Mouse (Mus musculus): ENCODE data around the gene Map7.

Gene Map7

GRCm38 (mm10) chr10:20186800-20187273 lies 38.6 kb downstream of the Map7 start:
- no peak for DNase-seq (ENCODE audit: low spot score)

DNA sequence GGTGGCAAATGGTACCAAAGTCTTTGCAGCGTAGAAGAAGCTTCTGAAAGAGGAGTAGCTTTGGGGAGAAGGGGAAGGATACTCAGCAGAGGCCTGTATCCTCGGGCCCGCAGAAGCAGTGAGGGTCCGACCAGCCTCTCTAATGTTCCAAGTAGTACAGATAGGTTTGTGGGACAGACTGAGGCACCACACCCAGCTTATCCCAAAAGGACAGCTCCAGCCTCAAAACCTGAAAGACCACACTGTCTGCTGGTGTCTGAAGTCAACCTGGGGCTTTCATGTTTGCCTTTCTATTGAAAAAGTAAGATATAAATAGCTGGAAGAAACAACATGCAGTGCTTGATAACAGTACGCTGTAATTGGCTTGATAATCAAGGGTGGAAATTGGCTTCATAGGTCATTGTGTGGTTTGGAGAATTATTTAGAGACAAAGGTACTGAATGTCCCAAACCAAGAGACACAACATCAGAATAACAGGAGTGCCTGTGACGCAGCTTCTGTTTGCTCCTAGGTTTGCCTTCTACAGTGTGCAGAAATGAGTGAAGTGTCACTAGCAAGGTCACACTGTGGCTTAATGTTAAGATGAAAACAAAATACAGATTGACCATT lies 42.0 kb downstream of the Map7 start:
- DNase-seq (ENCODE audit: low spot score): no peak

DNA sequence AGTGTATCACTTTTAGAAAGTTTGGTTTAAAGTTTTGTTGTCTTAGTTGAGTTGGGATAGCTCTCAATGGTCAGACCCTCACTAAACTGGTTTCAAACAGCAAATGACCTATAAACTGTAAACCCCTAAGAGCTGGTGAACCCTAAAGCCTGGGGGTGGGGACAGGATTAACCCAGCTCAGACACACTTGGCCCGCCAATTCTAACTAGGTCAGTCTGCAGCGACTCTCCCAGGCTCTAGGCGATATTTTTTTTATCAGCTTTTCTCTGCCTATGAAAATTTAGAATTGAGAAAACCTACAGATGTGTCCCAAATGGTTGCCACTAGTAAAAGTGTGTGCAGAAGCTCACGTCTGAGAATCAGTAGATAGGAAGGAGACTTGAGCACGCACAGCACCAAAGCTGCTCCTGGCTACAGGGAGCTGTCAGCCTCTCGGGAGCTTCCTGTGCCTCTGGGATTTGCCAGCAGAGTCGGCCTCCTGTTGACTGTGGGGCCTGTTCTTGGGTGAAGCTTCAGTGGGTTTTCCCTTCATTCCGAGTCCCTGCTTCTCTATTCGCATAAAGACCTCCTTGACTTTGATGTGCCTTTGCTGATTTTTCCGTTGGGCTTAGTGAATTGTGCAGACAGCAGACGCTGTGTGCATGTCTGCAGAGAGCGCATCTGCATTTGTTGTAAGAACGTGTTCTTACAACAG lies 46.7 kb downstream of the Map7 start:
- DNase-seq (ENCODE audit: low spot score): no peak

DNA sequence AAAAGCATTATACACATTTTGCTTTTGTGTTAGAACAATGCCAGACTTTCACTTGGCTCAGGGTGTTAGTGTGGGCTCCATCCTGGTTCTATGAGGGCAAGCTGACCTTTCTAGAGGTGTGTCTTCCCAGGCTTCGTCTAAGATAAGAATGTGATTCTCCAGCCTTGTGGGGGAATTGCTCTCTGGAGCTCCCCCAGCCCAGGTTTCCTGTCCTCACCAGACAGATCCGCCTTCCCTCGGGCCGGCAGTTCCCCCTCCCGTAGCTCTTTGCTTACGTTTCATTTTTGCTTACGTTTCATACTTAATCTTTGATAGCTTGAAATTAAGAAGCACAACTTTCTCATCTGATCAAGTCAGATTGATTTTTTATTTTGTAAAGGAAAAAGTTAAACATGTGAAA lies 48.8 kb downstream of the Map7 start:
- no peak for DNase-seq (ENCODE audit: low spot score)

- DNase-seq (ENCODE audit: low spot score): no peak
Observed at GRCm38 (mm10) chr10:20198968-20199737, 50.9 kb downstream of the Map7 start.

DNA sequence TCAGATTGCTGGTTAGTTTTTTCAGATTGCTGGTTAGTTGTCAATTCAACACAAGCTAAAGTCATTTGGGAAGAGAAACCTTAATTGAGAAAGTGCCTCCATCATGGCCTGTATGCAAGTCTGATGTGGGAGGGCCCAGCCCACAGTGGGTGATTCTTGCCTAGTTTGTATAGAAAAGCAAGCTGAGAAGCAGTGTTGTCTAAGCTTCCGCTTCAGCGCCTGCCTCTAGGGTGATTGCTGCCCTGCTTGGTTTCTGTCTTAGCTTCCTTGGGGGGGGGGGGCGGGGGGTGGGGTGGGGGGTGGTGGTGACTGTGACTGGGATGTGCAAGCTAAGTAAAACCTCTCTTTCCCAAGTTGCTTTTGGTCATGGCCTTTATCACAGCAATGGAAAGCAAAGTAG lies 53.0 kb downstream of the Map7 start:
- no peak for DNase-seq (ENCODE audit: low spot score)

- no peak for DNase-seq (ENCODE audit: low spot score)
Observed at GRCm38 (mm10) chr10:20202171-20202570, 53.9 kb downstream of the Map7 start.

DNA sequence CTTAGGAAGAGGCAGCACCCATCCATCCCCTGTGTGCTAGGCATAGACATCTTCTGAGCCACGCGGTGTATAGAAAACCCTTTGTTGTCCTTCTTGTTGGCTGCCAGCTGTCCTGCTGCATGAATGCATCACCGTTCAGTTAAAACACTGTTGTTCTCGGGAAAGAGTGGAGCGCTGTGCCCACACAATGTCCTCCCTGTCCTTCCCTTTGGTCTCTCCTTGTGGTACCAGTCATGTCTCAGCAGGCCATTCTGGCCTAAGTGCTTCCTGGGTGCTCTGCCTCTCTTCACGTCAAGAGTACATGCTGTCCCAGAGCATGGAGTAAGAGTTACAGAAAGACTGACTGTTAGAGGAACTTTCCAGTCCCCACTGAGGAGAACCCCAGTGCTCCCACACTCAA lies 54.5 kb downstream of the Map7 start:
- DNase-seq (ENCODE audit: low spot score): no peak

- no peak for DNase-seq (ENCODE audit: low spot score)
Observed at GRCm38 (mm10) chr10:20203502-20203901, 55.2 kb downstream of the Map7 start.

GRCm38 (mm10) chr10:20204696-20205431 lies 56.6 kb downstream of the Map7 start:
- no peak for DNase-seq (ENCODE audit: low spot score)

DNA sequence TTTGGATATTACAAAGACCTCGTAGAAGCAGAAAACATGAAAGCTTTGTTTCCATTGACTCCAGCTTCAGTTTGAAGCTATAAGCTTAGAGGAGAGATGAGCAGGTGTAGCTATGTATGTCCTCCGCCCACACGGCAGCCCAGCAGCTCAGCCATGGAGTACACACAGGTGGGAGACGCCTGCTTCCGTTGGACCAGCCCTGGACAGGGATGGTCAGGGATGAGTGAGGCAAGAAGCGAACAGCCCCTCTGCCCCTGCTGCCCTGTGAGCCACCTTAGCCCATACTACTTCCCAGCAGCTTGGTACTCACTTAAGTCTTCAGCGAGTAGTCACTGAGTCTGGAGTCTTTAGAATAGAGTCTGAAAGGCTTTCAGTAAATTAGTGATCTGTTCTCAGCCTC lies 58.7 kb downstream of the Map7 start:
- no peak for DNase-seq (ENCODE audit: low spot score)

- DNase-seq (ENCODE audit: low spot score): no peak
Observed at GRCm38 (mm10) chr10:20209609-20210341, 61.5 kb downstream of the Map7 start.

DNA sequence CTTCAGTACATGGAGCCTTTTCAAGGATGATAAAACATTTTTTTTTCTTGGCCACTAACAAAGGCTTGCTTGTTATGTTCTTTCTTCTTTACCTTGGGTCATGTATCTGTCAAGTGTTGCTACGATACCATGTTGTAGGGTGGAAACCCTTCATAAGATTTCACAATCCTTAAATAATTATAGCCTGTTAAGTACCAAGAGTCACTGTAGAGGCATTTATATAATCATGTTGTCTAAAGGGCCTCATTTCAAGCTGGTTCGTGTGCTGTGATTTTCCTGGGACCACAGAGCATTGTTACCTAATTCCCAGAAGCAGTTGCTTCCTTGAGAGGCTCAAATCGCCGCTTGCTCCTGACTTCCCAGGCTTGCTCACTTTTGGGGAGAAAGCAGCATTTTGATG lies 66.1 kb downstream of the Map7 start:
- no peak for DNase-seq (ENCODE audit: low spot score)

DNA sequence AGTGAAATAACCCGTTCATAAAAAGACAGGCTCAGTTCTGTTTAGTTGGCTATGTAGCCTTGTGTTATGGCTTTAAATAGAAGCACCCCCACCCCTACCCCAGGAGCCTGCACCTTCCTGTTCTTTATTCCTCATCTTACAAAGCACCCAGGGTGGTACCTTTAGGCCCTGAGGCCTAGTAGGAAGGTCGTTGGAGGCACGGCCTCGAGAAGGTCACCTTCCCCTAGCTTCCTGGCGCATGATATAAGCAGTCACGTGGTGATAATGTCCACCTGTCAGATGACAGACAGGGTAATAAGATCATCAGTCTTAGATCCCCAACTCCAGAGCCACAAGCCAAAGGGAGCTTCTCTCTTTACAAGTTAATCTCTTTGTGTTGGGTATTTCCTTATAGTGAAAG lies 68.7 kb downstream of the Map7 start:
- DNase-seq (ENCODE audit: low spot score): no peak

DNA sequence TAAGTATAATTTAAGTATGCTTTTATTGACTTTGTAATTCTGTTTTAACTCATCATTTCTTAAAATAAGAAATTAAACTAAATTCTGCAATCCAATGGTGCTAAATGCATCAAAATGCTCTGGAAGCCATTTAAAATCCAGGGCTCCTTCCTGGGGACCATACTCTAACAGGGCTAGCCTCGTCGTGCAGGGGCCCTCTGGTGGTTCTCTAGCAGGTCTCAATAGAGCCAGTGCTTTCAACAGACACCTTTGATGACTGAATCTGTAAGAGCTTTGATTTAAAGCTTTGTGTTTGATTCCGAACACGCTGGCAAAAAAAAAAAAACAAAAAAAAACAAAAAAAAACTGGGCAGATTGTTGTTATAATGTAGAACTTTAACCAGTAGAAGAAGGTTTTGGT lies 70.6 kb downstream of the Map7 start:
- no peak for DNase-seq (ENCODE audit: low spot score)

DNA sequence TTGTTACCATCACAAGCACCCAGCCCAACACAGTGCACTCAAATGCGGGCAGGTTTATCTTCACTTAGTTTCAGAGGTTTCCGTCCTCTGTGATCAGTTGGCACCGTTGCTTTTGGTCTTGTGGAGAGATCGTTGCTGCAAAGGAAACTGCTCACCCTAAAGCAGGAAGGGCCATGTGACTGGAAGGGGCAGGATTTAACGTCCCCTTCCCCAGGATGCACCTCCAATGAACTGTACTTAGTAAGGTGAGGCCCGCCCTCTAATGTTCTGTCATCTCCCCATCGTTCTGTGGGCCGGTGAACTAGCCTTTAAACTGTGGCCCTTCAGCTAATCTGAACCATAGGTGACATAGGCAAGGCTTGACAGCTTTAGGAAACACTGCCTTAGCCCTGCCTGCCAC lies 71.3 kb downstream of the Map7 start:
- DNase-seq (ENCODE audit: low spot score): no peak

DNA sequence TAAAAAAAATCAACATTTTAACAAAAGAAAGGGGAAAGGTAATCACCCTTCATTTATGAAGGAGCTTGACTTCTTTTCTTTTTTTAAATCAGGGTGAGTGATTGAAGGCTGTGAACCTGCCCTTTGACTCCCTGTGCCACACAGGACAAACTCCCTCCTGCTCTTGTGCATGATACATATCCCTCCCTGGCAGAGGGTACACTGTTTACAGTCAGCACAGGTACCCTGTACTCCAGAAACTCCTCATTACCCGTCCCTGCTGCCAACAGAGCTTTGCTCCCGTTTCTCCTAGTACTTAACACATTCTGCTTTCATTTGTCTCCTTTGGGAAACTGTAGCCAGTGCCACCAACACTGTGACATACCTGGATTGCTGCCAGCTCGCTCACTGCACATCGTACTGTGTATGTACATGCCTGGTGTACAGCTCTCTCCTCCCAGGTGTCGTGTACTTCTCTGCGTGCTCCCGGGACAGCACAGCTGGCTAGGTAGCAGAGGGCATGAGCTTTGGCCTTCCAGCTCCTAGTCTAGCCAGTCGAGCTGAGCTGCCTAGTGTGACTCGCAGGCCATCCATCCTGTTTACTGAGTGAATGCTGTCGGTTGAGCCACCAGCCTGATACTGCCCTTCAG lies 72.3 kb downstream of the Map7 start:
- no peak for DNase-seq (ENCODE audit: low spot score)

DNA sequence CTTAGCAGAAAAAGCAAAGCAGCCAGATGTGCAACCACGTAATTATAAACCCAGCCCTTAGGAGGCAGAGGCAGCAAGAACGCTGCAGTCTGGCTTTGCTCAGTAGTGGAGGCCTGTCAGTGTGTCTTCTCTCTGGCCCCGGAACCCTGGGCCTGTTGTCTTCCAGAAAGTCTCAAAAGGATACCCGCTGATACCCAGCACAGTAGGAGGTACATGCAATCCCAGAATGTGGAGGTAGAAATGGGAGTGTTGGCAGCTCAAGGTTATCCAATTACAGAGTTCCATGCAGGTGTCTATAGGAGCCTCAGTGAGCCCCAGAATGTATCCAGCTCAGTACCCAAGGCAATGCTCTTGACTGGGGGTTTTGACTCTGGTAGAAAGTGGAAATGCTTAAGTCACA lies 73.7 kb downstream of the Map7 start:
- no peak for DNase-seq (ENCODE audit: low spot score)

DNA sequence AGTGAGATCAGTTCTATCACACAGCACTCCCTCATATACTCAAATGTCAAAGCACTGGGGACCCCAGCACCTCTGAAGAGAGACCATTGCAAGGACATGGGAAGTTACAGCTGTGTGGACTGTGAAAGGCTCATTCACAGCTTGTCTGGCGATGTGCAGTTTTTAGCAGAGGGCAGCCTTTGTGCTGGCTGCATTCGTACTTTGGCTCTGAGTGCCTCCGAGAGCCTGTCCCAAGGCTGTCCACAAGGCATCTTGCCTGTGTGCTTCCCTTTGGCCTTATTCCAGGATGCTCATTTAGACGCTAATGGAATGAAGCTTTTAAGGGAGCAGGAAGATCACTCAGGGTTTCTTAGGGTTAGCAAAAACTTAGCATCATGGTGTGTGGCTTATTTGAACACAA lies 78.5 kb downstream of the Map7 start:
- no peak for DNase-seq (ENCODE audit: low spot score)

- DNase-seq (ENCODE audit: low spot score): no peak
Observed at GRCm38 (mm10) chr10:20230026-20230425, 81.8 kb downstream of the Map7 start.

GRCm38 (mm10) chr10:20233451-20233850 lies 85.2 kb downstream of the Map7 start:
- no peak for DNase-seq (ENCODE audit: low spot score)

Data from layer of hippocampus, adult 9-10 months (tissue).